Mouse (Mus musculus) olfactory bulb, adult 2 months (tissue): ENCODE results near the gene Snrnp40. TPM values are rescaled to one million over a fixed set of nuclear protein-coding genes. Genes with fewer than 3 reads are reported as not detected.

Experiments
- H3K27ac ChIP-seq: fragments of 200-500 bp; 2 replicates; pipeline ENCODE4 v1.5.1; 2012; ENCODE audit warnings: low read depth, low read length; ENCODE audit not compliant: insufficient read depth
- H3K4me1 ChIP-seq: fragments of 200-500 bp; 2 replicates; pipeline ENCODE4 v1.6.1; 2012; ENCODE audit warnings: low read length; ENCODE audit not compliant: control insufficient read depth, insufficient read depth
- H3K4me3 ChIP-seq: fragments of 200-500 bp; 2 replicates; pipeline ENCODE4 v1.5.1; 2012; ENCODE audit warnings: mild to moderate bottlenecking, low read depth, low read length, moderate library complexity; ENCODE audit not compliant: insufficient read depth
- CTCF ChIP-seq: fragments of 200-500 bp; IDR thresholded peaks from 2 replicates; pipeline ENCODE4 v1.5.1; 2012; ENCODE audit warnings: low read depth, mild to moderate bottlenecking, low read length, moderate library complexity; ENCODE audit not compliant: insufficient read depth
- POLR2A ChIP-seq: fragments of 200-500 bp; IDR thresholded peaks from 2 replicates; pipeline ENCODE4 v1.6.1; 2012; ENCODE audit warnings: mild to moderate bottlenecking, low read depth, low read length, moderate library complexity; ENCODE audit not compliant: insufficient read depth
- WGBS: fragments of 180-500 bp; shearing (Covaris S2); methylation state at CpG from one replicate; pipeline ENCODE4 v1.1.7; 2018; 5-methylcytosine and 5-hydroxymethylcytosine counted together
- polyA plus RNA-seq: library from polyadenylated mRNA; stranded (reverse); fragments of >200 nt; gene quantifications from 2 replicates; pipeline ENCODE4 v1.2.4, GENCODE M21; 2012; ENCODE audit warnings: low replicate concordance; ENCODE audit not compliant: missing spikeins, insufficient read depth, insufficient read length

Snrnp40 gene
- polyA plus RNA-seq, 1 experiment, result not detected

DNA sequence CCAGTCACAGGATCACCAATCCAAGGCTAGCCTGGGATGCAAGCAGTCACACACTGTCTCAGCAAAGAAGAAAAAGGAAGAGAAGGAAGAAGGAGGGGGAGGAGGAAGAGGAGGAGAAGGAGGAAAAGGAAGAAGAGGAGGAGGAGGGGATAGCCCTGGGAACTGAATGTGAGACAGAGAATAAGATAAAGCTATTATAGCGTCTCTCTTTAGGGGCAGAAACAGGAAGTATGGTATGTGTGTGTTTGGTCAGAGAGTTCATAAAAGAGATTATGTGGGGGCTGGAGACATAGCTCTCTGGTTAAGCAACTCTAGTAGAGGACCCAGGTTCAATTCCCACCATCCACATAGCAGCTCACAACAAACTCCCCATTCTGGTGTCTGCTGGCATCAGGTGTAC lies 36.8 kb upstream of the Snrnp40 start:
- H3K27ac ChIP-seq, result no peak overlapping the region
- no peak overlapping the region for H3K4me3 ChIP-seq
- no peak for TF ChIP-seq CTCF
- TF ChIP-seq POLR2A, result no peak
- no peaks in the 10 kb centered on the region for H3K4me1 ChIP-seq
- 80% methylated on average over 1 of the region's 1 CpGs for WGBS

DNA sequence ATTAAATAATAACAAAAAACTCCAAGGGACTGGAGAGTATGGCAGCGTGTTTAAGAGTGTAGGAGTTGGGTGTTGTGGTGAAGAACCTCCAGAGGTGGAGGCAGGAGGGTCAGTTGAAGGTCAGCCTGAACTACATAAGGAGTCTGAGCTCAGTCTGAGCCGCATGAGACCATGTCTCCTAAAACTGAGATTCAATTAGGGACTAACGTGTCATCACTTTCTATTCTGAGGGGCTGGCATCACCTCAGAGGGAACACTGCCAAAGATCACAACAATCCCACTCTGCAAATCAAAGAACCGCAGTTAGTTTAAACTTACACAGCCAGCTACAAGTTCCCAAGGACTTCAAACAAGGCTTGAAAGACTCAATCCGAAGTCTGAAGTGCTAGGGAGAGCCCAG lies 36.3 kb upstream of the Snrnp40 start:
- Histone ChIP-seq H3K4me3 (no peak overlapping the region), H3K27ac (no peak overlapping the region), H3K4me1 (no peaks in the 10 kb centered on the region)
- WGBS, result 43% methylated on average over 5 of the region's 5 CpGs
- TF ChIP-seq POLR2A (no peak), CTCF (no peak)

GRCm38 (mm10) chr4:130325446-130325845 lies 34.5 kb upstream of the Snrnp40 start:
- no peak overlapping the region for H3K4me3 ChIP-seq
- H3K4me1 ChIP-seq, result peaks cover 6% of the 10 kb centered on the region; the same call in 1 of the 2 replicates
- no peak overlapping the region for H3K27ac ChIP-seq
- WGBS, result 98% methylated on average over 2 of the region's 2 CpGs
- TF ChIP-seq CTCF (no peak), POLR2A (no peak)

GRCm38 (mm10) chr4:130327366-130327765 lies 32.6 kb upstream of the Snrnp40 start:
- 86% methylated on average over 9 of the region's 9 CpGs for WGBS
- Histone ChIP-seq H3K4me3 (no peak overlapping the region), H3K27ac (no peak overlapping the region), H3K4me1 (peaks cover 6% of the 10 kb centered on the region; the same call in 1 of the 2 replicates)
- TF ChIP-seq POLR2A, result no peak
- TF ChIP-seq CTCF, result no peak

DNA sequence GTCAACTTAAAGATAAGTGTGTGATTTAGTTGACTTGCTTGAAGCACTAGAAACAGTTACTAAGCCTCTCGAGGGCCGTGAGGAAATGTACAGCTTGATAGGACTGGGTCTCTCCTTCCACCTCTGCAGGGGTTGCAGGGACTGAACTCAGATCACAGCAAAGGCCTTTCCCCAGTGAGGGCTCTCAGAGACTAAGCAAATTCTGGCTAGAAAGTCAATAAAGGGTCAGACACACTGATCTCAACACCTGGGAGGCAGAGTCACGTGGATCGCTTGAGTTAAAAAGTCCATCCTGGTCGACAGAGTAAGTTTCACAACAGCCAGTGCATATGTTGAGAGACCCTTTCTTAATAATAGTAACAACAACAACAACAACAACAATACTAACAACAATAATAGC lies 24.1 kb upstream of the Snrnp40 start:
- H3K4me3 ChIP-seq, result no peak overlapping the region
- TF ChIP-seq CTCF (no peak), POLR2A (no peak)
- H3K4me1 ChIP-seq, result no peaks in the 10 kb centered on the region
- WGBS, result 94% methylated on average over 5 of the region's 5 CpGs
- no peak overlapping the region for H3K27ac ChIP-seq

DNA sequence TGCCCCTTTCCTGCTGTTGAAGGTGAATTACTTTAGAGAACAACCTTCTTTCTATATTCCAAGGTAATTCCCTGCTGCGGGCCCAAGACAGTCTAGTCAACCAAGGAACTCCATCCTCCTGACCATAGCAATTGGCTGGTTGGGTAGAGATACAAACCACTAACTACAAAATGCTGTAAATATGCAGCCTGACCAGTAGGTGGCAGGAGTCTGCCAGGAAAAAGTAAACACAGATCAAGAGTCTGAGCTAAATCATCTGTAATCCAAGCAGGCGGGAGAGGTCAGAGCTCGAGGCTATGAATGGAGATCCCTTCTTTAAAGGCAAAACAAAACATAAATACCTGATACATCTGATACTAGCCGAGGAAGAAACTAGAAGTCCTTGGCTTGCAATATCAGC lies 18.2 kb upstream of the Snrnp40 start:
- H3K4me3 ChIP-seq, result no peak overlapping the region
- H3K4me1 ChIP-seq, result no peaks in the 10 kb centered on the region
- WGBS, result 22% methylated on average over 4 of the region's 4 CpGs
- no peak overlapping the region for H3K27ac ChIP-seq
- TF ChIP-seq POLR2A (no peak), CTCF (no peak)

DNA sequence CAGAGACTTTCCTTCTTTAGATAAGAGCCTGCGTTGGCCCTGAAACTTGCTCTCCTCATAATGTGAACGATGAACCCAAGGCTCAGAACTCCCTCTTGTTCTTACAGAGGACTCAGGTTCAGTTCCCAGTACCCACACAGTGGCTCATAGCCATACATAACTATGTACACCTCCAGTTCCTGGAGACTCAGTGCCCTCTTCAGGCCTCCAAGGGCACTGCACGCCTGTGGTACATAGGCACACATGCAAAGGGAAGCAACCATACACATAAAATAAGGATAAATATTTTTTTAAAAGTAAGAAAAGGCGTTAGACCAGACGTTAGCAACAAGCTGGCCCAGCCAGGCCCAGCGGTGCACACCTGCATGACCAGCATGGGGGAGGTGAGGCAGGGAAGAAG lies 10.3 kb upstream of the Snrnp40 start:
- H3K27ac ChIP-seq, result no peak overlapping the region
- no peaks in the 10 kb centered on the region for H3K4me1 ChIP-seq
- no peak for TF ChIP-seq CTCF
- TF ChIP-seq POLR2A, result no peak
- 97% methylated on average over 6 of the region's 6 CpGs for WGBS
- H3K4me3 ChIP-seq, result no peak overlapping the region

DNA sequence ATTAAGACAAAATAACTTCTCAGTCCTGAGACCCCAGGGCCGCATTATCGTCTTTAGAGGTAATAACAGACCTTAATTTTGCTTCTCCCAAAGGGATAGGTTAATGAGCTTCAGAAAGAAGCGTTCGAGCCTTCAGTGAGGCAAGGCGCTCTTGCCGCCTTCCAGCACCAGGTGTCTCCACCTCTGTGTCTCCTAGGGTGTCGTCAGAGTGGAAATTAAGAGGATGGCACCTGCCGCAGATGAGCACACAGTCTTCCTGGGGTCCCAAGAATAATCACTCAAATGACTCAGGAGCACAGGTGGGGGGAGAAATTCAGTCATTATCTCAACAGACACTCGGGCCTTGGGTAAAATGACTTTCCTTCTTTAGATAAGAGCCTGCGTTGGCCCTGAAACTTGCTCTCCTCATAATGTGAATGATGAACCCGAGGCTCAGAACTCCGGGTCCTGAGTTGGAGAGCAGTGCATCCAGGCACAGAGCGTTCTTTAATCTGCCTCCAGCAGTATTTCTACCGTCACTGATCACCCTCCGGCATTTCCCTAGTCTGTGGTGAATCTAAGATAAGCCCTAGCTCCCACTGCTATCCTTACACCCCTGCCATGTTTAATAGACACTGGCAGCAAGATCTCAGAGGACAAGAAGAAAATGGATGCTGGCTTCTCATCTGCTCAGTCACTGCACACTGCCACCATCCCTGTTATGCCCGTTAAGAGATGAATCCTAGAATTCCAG lies 9.1 kb upstream of the Snrnp40 start:
- H3K27ac ChIP-seq, result no peak overlapping the region
- WGBS, result 89% methylated on average over 16 of the region's 16 CpGs
- no peak for TF ChIP-seq POLR2A
- 0 out of 2 replicates have a peak, but pooled peaks have one; percentile 14 for TF ChIP-seq CTCF
- no peaks in the 10 kb centered on the region for H3K4me1 ChIP-seq
- no peak overlapping the region for H3K4me3 ChIP-seq

GRCm38 (mm10) chr4:130352588-130352987 lies 7.3 kb upstream of the Snrnp40 start:
- TF ChIP-seq CTCF, result no peak
- no peak overlapping the region for H3K4me3 ChIP-seq
- WGBS, result 96% methylated on average over 7 of the region's 7 CpGs
- H3K4me1 ChIP-seq, result no peaks in the 10 kb centered on the region
- no peak overlapping the region for H3K27ac ChIP-seq
